Mouse (Mus musculus) CH12.LX (cell line): ENCODE data around the gene C2cd4c.

ENCODE experiments used
- HCFC1 ChIP-seq: IDR thresholded peaks from 2 replicates; pipeline ENCODE4 v1.6.1; 2012; ENCODE audit warnings: low read depth, mild to moderate bottlenecking, inconsistent platforms, low read length, improper control_type of control experiment
- MAFK ChIP-seq: IDR thresholded peaks from 2 replicates; pipeline ENCODE4 v1.6.1; 2011; ENCODE audit warnings: low read length, improper control_type of control experiment; ENCODE audit not compliant: insufficient replicate concordance
- MAX ChIP-seq: IDR thresholded peaks from 2 replicates; pipeline ENCODE4 v1.6.1; 2011; ENCODE audit warnings: low read length, improper control_type of control experiment
- RAD21 ChIP-seq: IDR thresholded peaks from 2 replicates; pipeline ENCODE4 v1.6.1; 2011; ENCODE audit warnings: low read depth, mild to moderate bottlenecking, low read length, improper control_type of control experiment, moderate library complexity
- TCF12 ChIP-seq: IDR thresholded peaks from 2 replicates; pipeline ENCODE4 v1.6.1; 2014; ENCODE audit warnings: low read depth, mild to moderate bottlenecking, inconsistent platforms, low read length, improper control_type of control experiment

GRCm38 (mm10) chr10:79580356-79580755, 33.5 kb downstream of the C2cd4c start:
- no peak for TF ChIP-seq RAD21
- TF ChIP-seq MAFK, result no peak
- no peak for TF ChIP-seq TCF12
- no peak for TF ChIP-seq MAX
- no peak for TF ChIP-seq HCFC1
